In genomic region chr14:98071877-98072276, GRCm38 (mm10) we compare ENCODE assay signal across 11 mouse cellular contexts.
DNase-seq lines count a peak whose midpoint lies in the region; ATAC-seq and TF ChIP-seq lines count a peak whose summit lies in the region.
"Had no signal": no experiment of that assay in that cellular context is flagged by ENCODE, and none has a peak within 500 bp of the region (broad histone marks: within the 10 kb centered on the region; RNA-seq: fewer than 3 reads in every experiment).

No protein-coding gene starts in this region.

- no peak overlapping the region for H3K9ac ChIP-seq in hindbrain, embryonic 11.5 days (ENCODE audit: low read depth, low read length)
- H3K9ac ChIP-seq: lung, embryonic 15.5 days had no signal

- H3K36me3 ChIP-seq in hindbrain, embryonic 11.5 days (ENCODE audit: control insufficient read depth, insufficient read depth, low read length): no peaks in the 10 kb centered on the region
- H3K36me3 ChIP-seq: lung, embryonic 15.5 days had no signal

- no peaks in the 10 kb centered on the region for H3K27me3 ChIP-seq in hindbrain, embryonic 11.5 days (ENCODE audit: control insufficient read depth, insufficient read depth, low read length)
- H3K27me3 ChIP-seq: lung, embryonic 15.5 days had no signal

- no peak for DNase-seq in gastrocnemius, adult 2 months
- no peak for DNase-seq in gastrocnemius, postnatal 14 days
- DNase-seq in Muller cell, postnatal 12 days (ENCODE audit: inconsistent ontology term): peak; percentile 63
- DNase-seq in hindbrain, embryonic 11.5 days (ENCODE audit: low spot score): no peak
- peak; percentile 11 to 35 for DNase-seq in kidney, postnatal 4 days
- DNase-seq in left cerebral cortex, adult 11 months (ENCODE audit: low spot score): no peak
- DNase-seq in adrenal gland, postnatal 14 days: no peak
- DNase-seq: adrenal gland, postnatal 36 days; cerebellum, postnatal 25 days had no signal

- WGBS in hindbrain, embryonic 11.5 days: 16% methylated on average over 4 of the region's 4 CpGs

- intact Hi-C loops in gastrocnemius, adult 2 months (cut with DNase I): no loop called here
- intact Hi-C loops in gastrocnemius, postnatal 14 days (cut with DNase I; ENCODE audit: low total_unique reads): no loop called here

- no peak overlapping the region for H3K4me2 ChIP-seq in hindbrain, embryonic 11.5 days (replicated peaks; ENCODE audit: low read depth, low read length)

- no peak for TF ChIP-seq CTCF in gastrocnemius, adult 2 months (IDR thresholded peaks at IDR 0.05)

- H3K4me3 ChIP-seq in gastrocnemius, adult 2 months: no peak overlapping the region
- H3K4me3 ChIP-seq in hindbrain, embryonic 11.5 days (ENCODE audit: low read depth, low read length): no peak overlapping the region
- H3K4me3 ChIP-seq: lung, embryonic 15.5 days had no signal

- ATAC-seq in hindbrain, embryonic 11.5 days (ENCODE audit: low FRiP score): peak; percentile 68
- ATAC-seq in monocyte, adult 5-6 weeks (replicated peaks; ENCODE audit: insufficient number of reproducible peaks, low FRiP score, low TSS enrichment, poor library complexity, severe bottlenecking): no peak

- H3K27ac ChIP-seq in gastrocnemius, adult 2 months: peak overlapping the region; percentile 32; the same call in 1 of the 2 replicates
- H3K27ac ChIP-seq in hindbrain, embryonic 11.5 days (ENCODE audit: low read depth, low read length): peak overlapping the region; percentile 70
- H3K27ac ChIP-seq: lung, embryonic 15.5 days had no signal

- H3K4me1 ChIP-seq in hindbrain, embryonic 11.5 days (replicated peaks; ENCODE audit: control insufficient read depth, insufficient read depth, low read length): peaks cover 12% of the 10 kb centered on the region

- H3K9me3 ChIP-seq in hindbrain, embryonic 11.5 days (ENCODE audit: control insufficient read depth, low read length): no peaks in the 10 kb centered on the region
- H3K9me3 ChIP-seq: lung, embryonic 15.5 days had no signal

Comparison
In these comparisons a context has a peak if more than half of its experiments do, and no peak if none do; other contexts are left out.
1. DNase-seq: peak in Muller cell, postnatal 12 days (single experiment) and kidney, postnatal 4 days (2 of 2); none in gastrocnemius, adult 2 months (single experiment), gastrocnemius, postnatal 14 days (single experiment), hindbrain, embryonic 11.5 days (single experiment), left cerebral cortex, adult 11 months (single experiment) and adrenal gland, postnatal 14 days (single experiment).